Mouse (Mus musculus) macrophage (primary cell): Measurements from ENCODE around the gene Muc4. TPM values are rescaled to one million over a fixed set of nuclear protein-coding genes. Genes with fewer than 3 reads are reported as not detected.

ENCODE experiments used
- H3K27ac ChIP-seq: fragments of 350-480 bp; formaldehyde crosslinking; 2 replicates; pipeline ENCODE4 v1.9.0; 2021
- H3K36me3 ChIP-seq: fragments of 350-480 bp; formaldehyde crosslinking; 2 replicates; pipeline ENCODE4 v1.9.0; 2021; ENCODE audit errors: inconsistent target
- H3K4me3 ChIP-seq: fragments of 350-480 bp; formaldehyde crosslinking; 2 replicates; pipeline ENCODE4 v1.9.0; 2021; ENCODE audit errors: inconsistent target
- H3K79me2 ChIP-seq: fragments of 350-480 bp; formaldehyde crosslinking; 2 replicates; pipeline ENCODE4 v1.9.0; 2021; ENCODE audit errors: inconsistent target
- WGBS: methylation state at CpG from one replicate; pipeline ENCODE4 v1.1.7; 2026; ENCODE audit warnings: inconsistent platforms; ENCODE audit not compliant: missing documents; 5-methylcytosine and 5-hydroxymethylcytosine counted together
- polyA plus RNA-seq: library from polyadenylated mRNA; stranded (reverse); fragments of 250-400 nt; gene quantifications from 3 replicates; pipeline ENCODE4 v1.2.4, GENCODE M21; 2018; ENCODE audit warnings: inconsistent platforms

The Muc4 gene
- polyA plus RNA-seq, 1 experiment from 2014 or later = not detected

GRCm38 (mm10) chr16:32825380-32825779 is 89.7 kb downstream of the Muc4 start:
- peaks cover 73% of the 10 kb centered on the region for H3K36me3 ChIP-seq
- 93% methylated on average over 12 of the region's 12 CpGs for WGBS

DNA sequence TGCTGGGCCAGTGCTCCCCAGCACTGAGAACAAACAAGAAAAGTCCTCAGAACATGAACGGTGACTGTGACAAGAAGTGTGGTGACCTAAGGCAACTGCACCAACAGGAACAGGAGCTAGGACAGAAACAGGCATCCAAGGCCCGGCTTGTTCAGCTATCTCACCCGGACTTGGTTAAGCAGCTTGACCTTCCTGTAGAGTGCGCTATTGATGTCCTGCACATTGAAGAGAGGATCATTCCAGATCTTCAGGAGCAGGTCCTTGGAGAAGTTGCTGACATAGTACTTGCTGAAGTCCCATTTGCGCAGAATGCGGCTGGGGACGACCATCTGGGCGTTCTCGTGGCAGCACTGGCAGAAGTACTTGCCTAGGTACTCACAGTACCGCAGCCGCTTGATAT is 90.8 kb downstream of the Muc4 start:
- peaks cover 81% of the 10 kb centered on the region for H3K36me3 ChIP-seq

More at GRCm38 (mm10) chr16:32825380-32825779, 89.7 kb downstream of the Muc4 start:
- no peak overlapping the region for H3K27ac ChIP-seq
- no peak overlapping the region for H3K4me3 ChIP-seq
- H3K79me2 ChIP-seq = no peaks in the 10 kb centered on the region

DNA sequence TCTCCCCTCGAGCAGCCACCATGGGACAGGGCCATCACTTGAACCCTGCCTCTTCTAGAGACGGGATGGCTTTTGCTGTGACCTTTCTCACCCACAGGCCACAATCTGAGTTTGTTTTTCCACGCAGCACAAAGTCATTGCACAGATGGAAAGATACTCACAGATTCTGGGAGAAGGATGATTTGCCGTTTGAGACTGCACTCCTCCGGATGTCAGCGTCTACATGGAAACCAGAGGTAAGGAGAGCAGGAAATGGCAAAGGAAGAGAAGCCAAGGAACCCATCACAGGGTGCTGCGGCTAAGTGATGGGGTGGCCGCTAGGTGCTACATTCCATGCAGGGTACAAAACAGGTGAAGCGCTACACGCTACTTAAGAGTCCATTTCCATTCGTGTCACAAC is 93.4 kb downstream of the Muc4 start:
- Histone ChIP-seq H3K36me3 (peaks cover 79% of the 10 kb centered on the region), H3K4me3 (no peak overlapping the region), H3K27ac (no peak overlapping the region), H3K79me2 (no peaks in the 10 kb centered on the region)
- WGBS = 97% methylated on average over 11 of the region's 11 CpGs

More for the DNA sequence above, 90.8 kb downstream of the Muc4 start:
- WGBS = 96% methylated on average over 11 of the region's 11 CpGs
- Histone ChIP-seq H3K27ac (no peak overlapping the region), H3K4me3 (no peak overlapping the region), H3K79me2 (no peaks in the 10 kb centered on the region)

- no peaks in the 10 kb centered on the region for H3K79me2 ChIP-seq
Measured at GRCm38 (mm10) chr16:32831501-32831900, 95.8 kb downstream of the Muc4 start.

More at GRCm38 (mm10) chr16:32831501-32831900, 95.8 kb downstream of the Muc4 start:
- Histone ChIP-seq H3K36me3 (peaks cover 79% of the 10 kb centered on the region), H3K4me3 (no peak overlapping the region), H3K27ac (no peak overlapping the region)
- WGBS = 90% methylated on average over 4 of the region's 4 CpGs

Other genes starting within 250 kb of the Muc4 start
- gene Slc51a, start 248.0 kb upstream of the Muc4 start, polyA plus RNA-seq = 0.08 to 0.20 TPM in 2 of 3 replicates, not detected in the other
- gene Zdhhc19, start 239.6 kb upstream of the Muc4 start, polyA plus RNA-seq = not detected in 3 replicates
- gene Tfrc, start 127.0 kb upstream of the Muc4 start, polyA plus RNA-seq = 327 to 500 TPM (median 495 TPM) in 3 replicates
- gene Tnk2, start 92.0 kb upstream of the Muc4 start, polyA plus RNA-seq = 0.66 to 3.8 TPM (median 1.1 TPM) in 3 replicates
- not detected in 3 replicates for gene Muc20, start 61.5 kb downstream of the Muc4 start, polyA plus RNA-seq
- gene Smbd1, start 74.6 kb downstream of the Muc4 start, polyA plus RNA-seq = not detected in 3 replicates
- gene Fyttd1, start 141.6 kb downstream of the Muc4 start, polyA plus RNA-seq = 25.9 to 31.3 TPM (median 28.1 TPM) in 3 replicates
- gene Rubcn, start 141.9 kb downstream of the Muc4 start, polyA plus RNA-seq = 18.4 to 30.2 TPM (median 22.9 TPM) in 3 replicates
- gene Lrch3, start 178.2 kb downstream of the Muc4 start, polyA plus RNA-seq = 24.7 to 33.3 TPM (median 25.8 TPM) in 3 replicates